Mouse (Mus musculus) bone marrow macrophage, adult 2 months (primary cell): Measurements from ENCODE around the gene Fmnl3.

Source experiments
- CTCF ChIP-seq: IDR thresholded peaks from 2 replicates; pipeline ENCODE4 v1.5.1; 2012; ENCODE audit warnings: low read depth, mild to moderate bottlenecking, low read length, moderate library complexity
- POLR2A ChIP-seq: IDR thresholded peaks from 2 replicates; pipeline ENCODE4 v1.6.1; 2012; ENCODE audit warnings: mild to moderate bottlenecking, low read depth, low read length, borderline replicate concordance

DNA sequence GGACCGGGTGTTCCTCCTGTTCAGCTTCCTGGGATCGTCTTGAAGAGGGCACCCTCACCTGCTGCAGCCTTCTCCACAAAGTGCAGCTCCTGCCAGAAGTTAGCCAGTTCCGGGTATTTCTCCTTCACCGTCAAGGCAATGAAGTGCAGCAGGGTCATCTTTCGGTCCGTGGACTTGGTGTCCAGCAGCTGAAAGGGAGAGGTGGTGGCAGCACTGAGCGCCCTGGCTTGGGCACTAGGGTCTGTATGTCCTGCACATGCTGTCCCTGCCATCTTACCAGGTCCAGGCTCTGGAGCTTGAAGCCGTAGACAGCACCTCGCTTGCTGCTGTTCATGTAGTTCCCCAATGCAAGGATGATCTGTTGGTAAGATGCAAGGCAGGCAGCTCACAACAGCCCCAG, 49.3 kb downstream of the Fmnl3 start:
- TF ChIP-seq CTCF (no peak), POLR2A (no peak)
